Mouse (Mus musculus) hindbrain, embryonic 14.5 days (tissue): ENCODE measurements around the gene Hrh2. TPM values are rescaled to one million over a fixed set of nuclear protein-coding genes. Genes with fewer than 3 reads are reported as not detected.

Source experiments
- ATAC-seq: fragments of 200-750 bp; cut with Nextera tagmentation; 2 replicates; pipeline ENCODE4 v1.8.0; 2017; ENCODE audit warnings: moderate number of reproducible peaks, mild to moderate bottlenecking, moderate TSS enrichment, moderate library complexity; ENCODE audit not compliant: low FRiP score
- DNase-seq: peaks from one replicate; pipeline ENCODE4 v3.0.0-alpha.2; 2015; ENCODE audit warnings: low spot score
- H3K27ac ChIP-seq: fragments of 300-500 bp; sonication (generic); 2 replicates; pipeline ENCODE4 v1.5.1; 2014; ENCODE audit warnings: mild to moderate bottlenecking, moderate library complexity
- H3K27me3 ChIP-seq: fragments of 300-500 bp; sonication (generic); 2 replicates; pipeline ENCODE4 v1.6.1; 2014; ENCODE audit warnings: mild to moderate bottlenecking, low read length, mixed read lengths; ENCODE audit not compliant: control insufficient read depth, insufficient read depth
- H3K36me3 ChIP-seq: fragments of 300-500 bp; sonication (generic); replicated peaks from 2 replicates; pipeline ENCODE4 v1.6.1; 2014; ENCODE audit not compliant: control insufficient read depth, insufficient read depth
- H3K4me1 ChIP-seq: fragments of 300-500 bp; sonication (generic); replicated peaks from 2 replicates; pipeline ENCODE4 v1.6.1; 2014; ENCODE audit warnings: antibody characterized with exemption, low read length, mixed read lengths; ENCODE audit not compliant: control insufficient read depth, insufficient read depth
- H3K4me2 ChIP-seq: fragments of 300-500 bp; sonication (generic); replicated peaks from 2 replicates; pipeline ENCODE4 v1.6.1; 2014; ENCODE audit warnings: mild to moderate bottlenecking, moderate library complexity
- H3K4me3 ChIP-seq: fragments of 300-500 bp; sonication (generic); replicated peaks from 2 replicates; pipeline ENCODE4 v1.5.1; 2014; ENCODE audit warnings: mild to moderate bottlenecking, low read length
- H3K9ac ChIP-seq: fragments of 300-500 bp; sonication (generic); 2 replicates; pipeline ENCODE4 v1.6.1; 2014
- H3K9me3 ChIP-seq: fragments of 300-500 bp; sonication (generic); 2 replicates; pipeline ENCODE4 v1.6.1; 2016; ENCODE audit warnings: low read length; ENCODE audit not compliant: control insufficient read depth
- WGBS: fragments of 180-500 bp; shearing (Covaris S2); extraction: QIAGEN DNeasy Blood & Tissue Kit; methylation state at CpG from one replicate; pipeline ENCODE4 v1.1.7; 2014; 5-methylcytosine and 5-hydroxymethylcytosine counted together
- polyA plus RNA-seq: library from polyadenylated mRNA; unstranded; fragments of >200 nt; fragmentation: Nextera tagmentation; extraction: Ambion mirVana; gene quantifications from 2 replicates; pipeline ENCODE4 v1.2.1, GENCODE M21; 2014

The Hrh2 gene
- polyA plus RNA-seq, 1 experiment from 2014 or later, result 0.76 TPM

- Histone ChIP-seq H3K4me3 (no peak overlapping the region), H3K4me2 (no peak overlapping the region), H3K36me3 (no peaks in the 10 kb centered on the region), H3K9ac (no peak overlapping the region), H3K27ac (no peak overlapping the region), H3K9me3 (peaks cover 7% of the 10 kb centered on the region; the same call in 1 of the 2 replicates), H3K4me1 (no peaks in the 10 kb centered on the region), H3K27me3 (no peaks in the 10 kb centered on the region)
- DNase-seq, result no peak
- no peak for ATAC-seq
- WGBS, result 83% methylated on average over 10 of the region's 10 CpGs
Measured at GRCm38 (mm10) chr13:54171346-54171745, 20.6 kb upstream of the Hrh2 start.

- no peak overlapping the region for H3K4me3 ChIP-seq
- peaks cover 7% of the 10 kb centered on the region; the same call in 1 of the 2 replicates for H3K9me3 ChIP-seq
- no peak overlapping the region for H3K9ac ChIP-seq
- 65% methylated on average over 3 of the region's 3 CpGs for WGBS
- H3K4me2 ChIP-seq, result no peak overlapping the region
- no peaks in the 10 kb centered on the region for H3K27me3 ChIP-seq
- DNase-seq (no peak), ATAC-seq (no peak)
- H3K27ac ChIP-seq, result no peak overlapping the region
- no peaks in the 10 kb centered on the region for H3K4me1 ChIP-seq
- no peaks in the 10 kb centered on the region for H3K36me3 ChIP-seq
Measured at GRCm38 (mm10) chr13:54171761-54172160, 20.2 kb upstream of the Hrh2 start.

GRCm38 (mm10) chr13:54173941-54174340, 18.0 kb upstream of the Hrh2 start:
- H3K4me1 ChIP-seq, result no peaks in the 10 kb centered on the region
- no peak overlapping the region for H3K27ac ChIP-seq
- peaks cover 7% of the 10 kb centered on the region; the same call in 1 of the 2 replicates for H3K9me3 ChIP-seq
- H3K9ac ChIP-seq, result no peak overlapping the region
- ATAC-seq (no peak), DNase-seq (no peak)
- WGBS, result 94% methylated on average over 2 of the region's 2 CpGs
- no peak overlapping the region for H3K4me2 ChIP-seq
- H3K27me3 ChIP-seq, result no peaks in the 10 kb centered on the region
- no peaks in the 10 kb centered on the region for H3K36me3 ChIP-seq
- H3K4me3 ChIP-seq, result no peak overlapping the region

- ATAC-seq, result no peak
- H3K27me3 ChIP-seq, result no peaks in the 10 kb centered on the region
- WGBS, result 88% methylated on average over 4 of the region's 4 CpGs
Measured at GRCm38 (mm10) chr13:54174703-54175102, 17.2 kb upstream of the Hrh2 start.

GRCm38 (mm10) chr13:54175426-54175825, 16.5 kb upstream of the Hrh2 start:
- H3K27ac ChIP-seq, result no peak overlapping the region
- no peak overlapping the region for H3K9ac ChIP-seq
- peaks cover 7% of the 10 kb centered on the region; the same call in 1 of the 2 replicates for H3K9me3 ChIP-seq
- no peak overlapping the region for H3K4me2 ChIP-seq
- no peak for ATAC-seq
- no peaks in the 10 kb centered on the region for H3K27me3 ChIP-seq
- WGBS, result 90% methylated on average over 8 of the region's 8 CpGs
- no peaks in the 10 kb centered on the region for H3K36me3 ChIP-seq
- DNase-seq, result no peak
- H3K4me3 ChIP-seq, result no peak overlapping the region
- H3K4me1 ChIP-seq, result no peaks in the 10 kb centered on the region

More at GRCm38 (mm10) chr13:54174703-54175102, 17.2 kb upstream of the Hrh2 start:
- Histone ChIP-seq H3K4me1 (no peaks in the 10 kb centered on the region), H3K27ac (no peak overlapping the region), H3K4me2 (no peak overlapping the region), H3K9me3 (peaks cover 7% of the 10 kb centered on the region; the same call in 1 of the 2 replicates), H3K9ac (no peak overlapping the region), H3K4me3 (no peak overlapping the region), H3K36me3 (no peaks in the 10 kb centered on the region)
- DNase-seq, result no peak

- no peaks in the 10 kb centered on the region for H3K36me3 ChIP-seq
- H3K9me3 ChIP-seq, result peaks cover 7% of the 10 kb centered on the region; the same call in 1 of the 2 replicates
- H3K4me2 ChIP-seq, result no peak overlapping the region
- no peak for DNase-seq
- no peaks in the 10 kb centered on the region for H3K27me3 ChIP-seq
- H3K27ac ChIP-seq, result no peak overlapping the region
- H3K4me1 ChIP-seq, result no peaks in the 10 kb centered on the region
- 85% methylated on average over 4 of the region's 4 CpGs for WGBS
- ATAC-seq, result no peak
- no peak overlapping the region for H3K4me3 ChIP-seq
- no peak overlapping the region for H3K9ac ChIP-seq
Measured at GRCm38 (mm10) chr13:54176406-54177020, 15.4 kb upstream of the Hrh2 start.

- H3K9me3 ChIP-seq, result peaks cover 7% of the 10 kb centered on the region; the same call in 1 of the 2 replicates
- 78% methylated on average over 2 of the region's 2 CpGs for WGBS
- H3K36me3 ChIP-seq, result no peaks in the 10 kb centered on the region
- no peak for DNase-seq
- no peak overlapping the region for H3K9ac ChIP-seq
- no peak overlapping the region for H3K27ac ChIP-seq
- no peak overlapping the region for H3K4me2 ChIP-seq
- H3K27me3 ChIP-seq, result no peaks in the 10 kb centered on the region
- no peaks in the 10 kb centered on the region for H3K4me1 ChIP-seq
- ATAC-seq, result no peak
- no peak overlapping the region for H3K4me3 ChIP-seq
Measured at GRCm38 (mm10) chr13:54177346-54177745, 14.6 kb upstream of the Hrh2 start.

- Histone ChIP-seq H3K27ac (no peak overlapping the region), H3K9ac (no peak overlapping the region), H3K36me3 (no peaks in the 10 kb centered on the region), H3K4me1 (no peaks in the 10 kb centered on the region), H3K4me2 (no peak overlapping the region), H3K27me3 (no peaks in the 10 kb centered on the region), H3K9me3 (peaks cover 7% of the 10 kb centered on the region; the same call in 1 of the 2 replicates), H3K4me3 (no peak overlapping the region)
- ATAC-seq (no peak), DNase-seq (no peak)
- WGBS, result 87% methylated on average over 5 of the region's 5 CpGs
Measured at GRCm38 (mm10) chr13:54178647-54179046, 13.3 kb upstream of the Hrh2 start.

- H3K4me3 ChIP-seq, result no peak overlapping the region
- no peaks in the 10 kb centered on the region for H3K27me3 ChIP-seq
- H3K4me2 ChIP-seq, result no peak overlapping the region
- H3K9ac ChIP-seq, result no peak overlapping the region
- H3K9me3 ChIP-seq, result no peaks in the 10 kb centered on the region
- no peak overlapping the region for H3K27ac ChIP-seq
- no peaks in the 10 kb centered on the region for H3K4me1 ChIP-seq
- ATAC-seq (no peak), DNase-seq (no peak)
- whole genome bisulfite sequencing, result 93% methylated on average over 3 of the region's 3 CpGs
- H3K36me3 ChIP-seq, result no peaks in the 10 kb centered on the region
Measured at GRCm38 (mm10) chr13:54179971-54180370, 12.0 kb upstream of the Hrh2 start.

GRCm38 (mm10) chr13:54180461-54180860, 11.5 kb upstream of the Hrh2 start:
- no peaks in the 10 kb centered on the region for H3K36me3 ChIP-seq
- DNase-seq (no peak), ATAC-seq (no peak)
- H3K9me3 ChIP-seq, result no peaks in the 10 kb centered on the region
- no peak overlapping the region for H3K27ac ChIP-seq
- 76% methylated on average over 3 of the region's 3 CpGs for WGBS
- H3K9ac ChIP-seq, result no peak overlapping the region
- H3K27me3 ChIP-seq, result no peaks in the 10 kb centered on the region
- no peak overlapping the region for H3K4me3 ChIP-seq
- no peak overlapping the region for H3K4me2 ChIP-seq
- no peaks in the 10 kb centered on the region for H3K4me1 ChIP-seq
